Mouse (Mus musculus) brain, embryonic 14.5 days (tissue): Measurements from ENCODE around the gene Serpini1.

Experiments used
- CTCF ChIP-seq: fragments of 200-500 bp; IDR thresholded peaks from 2 replicates; pipeline ENCODE4 v1.5.1; 2012; ENCODE audit warnings: inconsistent platforms, mild to moderate bottlenecking, moderate library complexity, borderline replicate concordance; ENCODE audit not compliant: insufficient read depth, insufficient read length; ENCODE audit errors: extremely low read depth
- POLR2A ChIP-seq: fragments of 200-500 bp; IDR thresholded peaks from 2 replicates; pipeline ENCODE4 v1.6.1; 2012; ENCODE audit warnings: mild to moderate bottlenecking, inconsistent platforms, borderline replicate concordance; ENCODE audit not compliant: poor library complexity, insufficient read depth, insufficient read length, severe bottlenecking; ENCODE audit errors: extremely low read depth

DNA sequence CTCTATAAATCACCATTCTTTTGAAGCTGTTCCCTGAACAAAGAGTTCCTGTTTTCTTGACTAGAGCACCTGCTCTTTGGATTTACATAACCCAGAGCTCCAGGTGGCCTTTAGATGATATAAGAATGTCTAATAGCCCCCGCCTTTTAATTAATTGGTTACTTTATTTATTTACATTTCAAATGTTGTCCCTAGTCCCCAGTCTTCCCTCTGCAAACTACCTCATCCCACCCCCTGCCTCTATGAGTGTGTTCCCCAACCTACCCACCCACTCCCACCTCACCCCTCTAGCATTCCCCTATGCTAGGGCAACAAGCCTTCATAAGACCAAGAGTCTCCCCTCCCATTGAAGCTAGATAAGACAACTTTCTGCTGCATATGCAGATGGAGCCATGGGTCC, 90.9 kb downstream of the Serpini1 start:
- TF ChIP-seq POLR2A: no peak
- no peak for TF ChIP-seq CTCF
